Mouse (Mus musculus) large intestine, adult 2 months (tissue): ENCODE measurements around the gene Bcl9l. TPM values are rescaled to one million over a fixed set of nuclear protein-coding genes. Genes with fewer than 3 reads are reported as not detected.
"Not testable (repeated sequence)": the region's sequence is repeated elsewhere in the genome, so short reads cannot be mapped to it uniquely, and the experiment has no call there.

ENCODE experiments used
- DNase-seq: peaks from one replicate; pipeline ENCODE4 v3.0.0-alpha.2; 2012; ENCODE audit warnings: low read depth, low spot score
- WGBS: fragments of 180-500 bp; shearing (Covaris S2); methylation state at CpG from one replicate; pipeline ENCODE4 v1.1.7; 2018; 5-methylcytosine and 5-hydroxymethylcytosine counted together
- polyA plus RNA-seq: library from polyadenylated mRNA; depleted of rRNA; stranded (reverse); fragments of >200 nt; gene quantifications from 2 replicates; pipeline ENCODE4 v1.2.3, GENCODE M21; 2012; rRNA removed

Bcl9l gene
- polyA plus RNA-seq = 10.0 and 13.4 TPM in 2 replicates

DNA sequence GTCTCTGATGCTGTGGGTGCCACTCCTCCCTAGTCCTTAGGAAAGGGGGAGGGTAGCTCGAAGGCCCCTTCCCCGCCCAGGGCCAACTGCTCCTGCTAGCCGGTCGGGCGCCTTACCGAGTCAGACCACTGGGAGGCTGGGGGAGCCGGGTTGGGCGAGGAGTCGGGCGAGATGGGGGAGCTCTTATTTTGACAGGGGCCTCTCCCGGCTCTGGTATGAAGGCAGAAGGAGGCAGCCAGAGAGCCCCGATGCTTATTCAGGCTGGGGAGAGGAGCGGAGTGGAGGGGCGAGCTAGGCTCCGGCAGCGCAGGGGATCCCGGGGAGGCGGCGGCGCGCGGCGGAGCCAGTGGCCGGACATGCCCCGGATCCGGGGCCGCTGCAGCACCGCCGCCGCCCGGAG, at the start of gene Bcl9l:
Gene Bcl9l, plus strand, starts transcription at position 274 of the 400 bp plus-strand sequence.
- DNase-seq = no peak
- under 1% methylated on average over 31 of the region's 31 CpGs for WGBS

DNA sequence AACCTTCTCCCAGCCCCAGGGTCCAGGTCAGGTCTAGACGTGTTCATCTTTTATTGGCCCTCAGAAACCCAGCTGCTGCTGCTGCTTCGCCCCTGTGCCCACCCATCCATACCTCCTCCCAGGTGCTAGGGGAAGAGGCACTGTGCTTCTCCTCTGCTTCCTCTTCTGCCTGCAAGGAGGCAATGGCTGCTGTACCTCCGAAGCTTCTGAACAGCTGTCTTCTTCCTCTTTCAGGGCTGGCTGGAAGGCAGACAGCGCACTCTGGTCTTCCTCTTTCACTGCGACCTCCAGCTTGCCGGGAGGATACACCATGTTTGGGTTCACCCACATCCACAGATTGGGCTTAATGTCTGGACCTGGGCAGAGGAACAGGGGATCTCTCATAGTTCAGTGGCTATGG, 46.9 kb upstream of the Bcl9l start:
- DNase-seq = no peak
- 60% methylated on average over 6 of the region's 6 CpGs for WGBS

GRCm38 (mm10) chr9:44440961-44441360, 41.7 kb upstream of the Bcl9l start, which contains the start of gene Foxr1:
Foxr1 (minus strand) TSS chr9:44441136.
- DNase-seq = no peak
- 71% methylated on average over 19 of the region's 19 CpGs for WGBS

DNA sequence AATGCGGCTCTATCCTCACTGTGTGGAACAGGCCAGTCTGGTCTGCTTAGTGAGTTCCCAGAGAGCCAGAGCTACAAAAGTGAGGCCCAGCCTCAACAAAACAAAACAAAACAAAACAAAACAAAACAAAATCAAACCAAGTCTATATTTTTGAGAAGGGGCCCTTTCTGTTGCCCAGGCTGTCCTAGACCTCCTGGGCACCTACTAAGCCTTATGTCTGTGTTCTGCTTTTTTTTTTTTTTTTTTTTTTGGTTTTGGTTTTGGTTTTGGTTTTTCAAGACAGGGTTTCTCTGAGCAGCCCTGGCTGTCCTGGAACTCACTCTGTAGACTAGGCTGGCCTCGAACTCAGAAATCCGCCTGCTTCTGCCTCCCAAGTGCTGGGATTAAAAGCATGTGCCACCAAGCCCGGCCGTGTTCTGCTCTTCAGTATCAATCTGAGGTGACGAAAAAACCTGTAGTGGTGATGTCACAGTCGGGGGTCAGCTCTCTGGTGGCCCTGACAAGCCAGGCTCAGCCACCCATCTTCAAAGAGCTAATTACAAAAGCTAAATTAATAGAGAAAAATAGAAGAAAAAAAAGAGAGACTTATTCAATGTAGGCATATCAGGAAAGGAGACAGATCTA, 38.1 kb upstream of the Bcl9l start:
- DNase-seq = not testable (repeated sequence)

DNA sequence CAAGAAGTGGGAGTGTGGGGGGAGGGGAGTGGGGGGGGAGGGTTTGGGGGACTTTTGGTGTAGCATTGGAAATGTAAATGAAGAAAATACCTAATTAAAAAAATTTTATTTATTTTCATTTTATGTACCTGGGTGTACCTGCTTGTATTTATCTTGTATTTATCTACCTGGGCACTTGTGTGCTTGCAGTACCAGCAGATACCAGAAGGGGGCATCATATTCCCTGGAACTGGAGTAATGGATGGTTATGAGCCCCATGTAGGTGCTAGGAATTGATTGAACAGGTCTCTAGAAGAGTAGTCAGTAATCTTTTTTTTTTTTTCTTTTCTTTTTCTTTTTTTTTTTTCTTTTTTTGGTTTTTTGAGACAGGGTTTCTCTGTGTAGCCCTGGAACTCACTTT, 32.2 kb upstream of the Bcl9l start:
- DNase-seq = no peak

More for the DNA sequence above, 38.1 kb upstream of the Bcl9l start:
- WGBS = 85% methylated on average over 7 of the region's 7 CpGs

DNA sequence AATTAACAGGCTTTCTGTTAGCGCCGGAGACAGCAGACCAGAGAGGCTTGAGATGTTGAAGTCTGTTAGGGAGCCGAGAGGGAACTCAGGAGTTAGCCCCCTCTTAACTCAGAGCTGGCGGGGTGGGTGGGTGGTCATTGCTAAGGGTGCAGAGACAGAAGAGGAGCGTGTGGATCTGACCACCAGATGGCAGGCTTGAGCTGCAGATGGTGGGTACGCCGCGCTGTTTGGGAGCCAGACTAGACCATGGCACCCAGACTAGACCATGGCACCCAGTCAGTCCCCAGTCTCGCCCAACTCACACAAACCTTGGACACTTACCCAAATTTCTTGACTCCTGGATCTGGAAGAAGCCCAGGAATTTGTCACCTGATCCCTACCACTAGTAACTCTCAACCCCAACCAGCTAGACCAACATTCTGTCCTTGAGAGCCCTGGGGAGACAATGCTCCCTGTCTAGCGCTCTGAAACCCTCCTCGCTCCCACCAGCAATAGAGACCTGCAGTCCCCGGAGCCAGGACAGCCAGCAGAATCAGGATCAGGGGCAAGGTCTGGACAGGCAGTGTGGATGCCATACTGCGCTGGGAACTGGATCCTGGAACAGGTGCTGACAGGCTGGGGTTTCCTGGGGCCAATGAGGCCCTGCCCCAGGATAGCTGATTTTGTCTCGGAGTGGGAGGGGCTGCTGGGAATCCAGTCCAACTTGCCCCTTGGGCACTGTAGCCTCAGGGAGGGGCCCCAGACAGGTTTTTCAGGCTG, 28.3 kb upstream of the Bcl9l start:
- 16% methylated on average over 14 of the region's 14 CpGs for WGBS
- peak; percentile 47 for DNase-seq

- 35% methylated on average over 4 of the region's 4 CpGs for WGBS
- no peak for DNase-seq
These were observed 27.8 kb upstream of the Bcl9l start, which contains the start of gene Upk2 for GRCm38 (mm10) chr9:44454891-44455220. Upk2 (minus strand) TSS chr9:44454976.

DNA sequence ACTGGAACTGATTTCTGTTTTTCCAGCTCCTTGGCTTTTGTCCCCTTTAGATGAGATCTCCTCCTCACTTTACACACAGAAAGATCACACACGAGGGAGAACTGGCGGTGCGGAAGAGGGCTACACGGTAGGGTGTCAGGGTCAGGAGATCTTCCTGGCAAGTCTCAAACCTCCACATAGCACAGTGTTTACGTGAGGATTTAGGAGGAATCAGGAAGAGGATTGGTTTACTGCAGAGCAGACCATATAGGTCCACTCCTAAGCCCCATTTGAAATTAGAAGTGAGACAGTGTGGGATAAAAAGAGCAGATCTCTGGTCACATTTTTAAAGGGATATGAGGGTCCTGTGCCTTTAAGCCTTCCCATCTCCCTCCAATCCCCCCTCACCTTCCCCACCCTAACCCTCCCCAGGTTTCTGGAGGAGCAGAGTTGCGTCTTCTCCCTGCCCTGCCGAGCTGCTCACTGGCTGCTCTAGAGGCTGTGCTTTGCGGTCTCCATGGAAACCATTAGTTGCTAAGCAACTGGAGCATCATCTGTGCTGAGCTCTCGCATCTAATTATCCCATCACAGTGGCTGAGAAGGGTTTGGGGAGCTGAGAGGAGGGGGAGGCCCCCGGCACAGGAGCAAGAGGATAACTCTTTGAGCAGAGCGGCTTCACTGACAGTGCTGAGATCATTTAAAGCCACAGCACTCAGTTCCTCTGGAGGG, 25.4 kb upstream of the Bcl9l start:
- no peak for DNase-seq
- WGBS = 21% methylated on average over 11 of the region's 11 CpGs

GRCm38 (mm10) chr9:44461950-44462349, 20.7 kb upstream of the Bcl9l start:
- no peak for DNase-seq
- WGBS = 72% methylated on average over 5 of the region's 5 CpGs

- 23% methylated on average over 7 of the region's 7 CpGs for WGBS
- DNase-seq = no peak
These were observed 14.4 kb upstream of the Bcl9l start for GRCm38 (mm10) chr9:44468224-44468623.

DNA sequence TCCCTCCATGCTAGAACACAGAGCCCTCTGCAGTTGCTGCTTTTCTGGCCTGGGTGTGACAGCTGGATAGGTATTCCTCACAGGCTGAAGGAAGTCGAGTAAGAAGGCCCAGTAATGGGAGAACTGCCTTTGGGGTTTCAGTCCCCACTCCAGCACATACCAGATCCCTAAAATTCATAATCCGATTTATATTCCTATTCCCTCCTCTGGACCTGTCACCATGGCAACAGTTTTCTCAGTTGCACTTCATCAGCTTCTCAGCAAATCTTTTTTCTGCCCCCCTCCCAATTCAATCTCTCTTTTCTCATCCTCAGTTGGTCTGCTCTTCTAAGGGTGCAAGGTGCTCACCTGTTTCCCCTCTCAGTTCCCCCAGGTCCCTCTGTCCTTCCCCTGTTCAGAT, 13.8 kb upstream of the Bcl9l start:
- WGBS = 47% methylated on average over 2 of the region's 2 CpGs

GRCm38 (mm10) chr9:44473184-44473583, 9.4 kb upstream of the Bcl9l start:
- WGBS = 67% methylated on average over 3 of the region's 3 CpGs

More for the DNA sequence above, 13.8 kb upstream of the Bcl9l start:
- DNase-seq = no peak

DNA sequence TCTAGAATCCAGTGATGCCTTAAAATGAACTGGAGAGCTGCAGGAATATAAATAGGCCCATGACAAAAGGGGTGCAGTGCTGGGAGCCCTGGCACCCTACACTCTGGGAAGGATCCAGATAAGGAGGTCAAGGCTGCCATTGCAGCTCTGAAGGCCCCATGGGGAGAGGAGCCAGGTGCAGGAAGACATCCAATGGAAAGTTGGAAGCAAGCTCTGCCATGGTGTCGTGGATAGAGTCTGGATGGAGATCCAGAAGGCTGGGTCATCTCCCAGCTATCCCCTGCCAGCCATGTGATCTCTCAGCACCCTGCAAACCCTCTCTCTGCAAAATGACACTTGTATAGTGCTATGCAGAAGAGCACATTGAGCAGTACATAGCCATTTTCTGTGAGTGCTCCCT, 8.3 kb upstream of the Bcl9l start:
- 25% methylated on average over 1 of the region's 1 CpGs for WGBS
- DNase-seq = no peak

More at GRCm38 (mm10) chr9:44473184-44473583, 9.4 kb upstream of the Bcl9l start:
- no peak for DNase-seq

- DNase-seq = no peak
- WGBS = 95% methylated on average over 3 of the region's 3 CpGs
These were observed 6.7 kb upstream of the Bcl9l start for GRCm38 (mm10) chr9:44475936-44476335.

- 7% methylated on average over 24 of the region's 24 CpGs for WGBS
These were observed 5.0 kb upstream of the Bcl9l start for GRCm38 (mm10) chr9:44477339-44478228.

DNA sequence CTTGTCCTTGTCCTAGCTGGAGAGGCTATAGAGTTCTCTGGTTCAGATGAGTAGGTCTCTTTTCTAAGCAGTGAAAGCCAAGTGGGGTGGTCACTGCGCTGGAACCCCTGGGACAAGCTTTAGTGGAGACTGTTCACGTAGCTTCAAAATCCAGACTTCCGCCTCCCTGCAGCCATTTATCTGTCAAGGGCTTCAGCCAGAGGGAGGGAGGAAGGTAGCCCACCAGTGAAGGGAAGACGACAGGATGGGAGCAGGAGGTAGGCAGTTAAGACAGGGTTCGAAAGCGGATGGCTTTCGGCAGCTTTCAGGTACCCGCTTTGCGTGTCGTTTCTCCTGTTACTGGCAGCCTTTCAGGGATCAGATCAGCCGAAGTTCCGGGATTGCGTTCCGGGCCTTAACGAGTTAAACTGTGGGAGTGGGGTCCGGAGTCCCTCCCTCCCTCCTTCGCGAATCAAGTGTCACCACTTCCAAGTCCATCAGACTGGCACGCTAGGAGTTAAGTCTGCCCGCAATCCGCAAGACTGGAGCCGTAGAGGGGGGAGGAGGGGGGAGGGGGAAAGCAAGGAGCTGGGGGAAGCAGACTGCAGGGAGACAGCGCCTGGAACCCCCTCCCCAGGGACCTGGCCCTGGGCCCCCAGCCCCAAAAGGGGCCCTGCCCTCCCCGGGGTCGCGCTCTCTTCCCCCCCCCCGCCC, 4.2 kb upstream of the Bcl9l start:
- no peak for DNase-seq
- WGBS = under 1% methylated on average over 27 of the region's 27 CpGs

More at GRCm38 (mm10) chr9:44477339-44478228, 5.0 kb upstream of the Bcl9l start:
- no peak for DNase-seq

- DNase-seq = no peak
- under 1% methylated on average over 29 of the region's 29 CpGs for WGBS
These were observed 3.5 kb upstream of the Bcl9l start for GRCm38 (mm10) chr9:44478959-44479605.

DNA sequence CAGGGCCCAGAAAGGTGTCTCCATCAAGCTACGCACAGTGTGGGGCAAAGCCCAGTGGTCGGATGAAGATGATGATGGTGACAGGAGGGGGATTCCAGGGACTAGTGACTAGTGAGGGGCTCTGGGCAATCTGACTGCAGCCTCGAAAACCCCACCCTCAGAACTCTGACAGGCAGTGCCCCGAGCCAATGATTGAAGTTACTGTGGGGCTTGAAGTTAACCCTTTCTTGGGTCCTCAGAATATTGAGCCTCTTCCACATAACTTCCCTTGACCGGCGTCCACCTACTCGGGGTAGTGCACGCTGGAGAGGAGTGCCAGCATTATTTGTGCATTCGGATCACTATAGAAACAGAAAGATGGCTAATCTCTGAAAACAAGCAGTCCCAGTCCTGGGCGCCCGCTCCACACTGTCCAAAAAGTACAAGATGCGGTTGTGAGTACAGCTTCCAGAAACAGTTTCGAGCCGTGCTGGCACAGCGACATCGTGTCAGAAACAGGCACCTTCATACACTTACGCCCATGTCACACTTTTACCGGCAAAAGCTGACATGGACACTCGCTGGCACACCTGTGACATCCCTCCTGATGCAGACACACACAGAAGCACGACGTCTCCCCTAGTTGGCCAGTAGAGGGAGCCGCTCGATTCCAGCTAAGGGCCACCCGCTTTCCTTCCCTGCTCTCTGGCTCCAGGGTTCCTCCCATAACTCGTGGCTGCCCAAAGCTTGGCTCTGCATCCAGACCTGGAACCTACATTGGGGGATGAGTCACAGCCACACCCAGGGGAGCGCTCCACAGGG, 2.8 kb upstream of the Bcl9l start:
- DNase-seq = no peak

More for the DNA sequence above, 2.8 kb upstream of the Bcl9l start:
- WGBS = under 1% methylated on average over 26 of the region's 26 CpGs
